ENCODE assay signal across 24 mouse cellular contexts in genomic region chr5:52365930-52366329, GRCm38 (mm10). TPM values are rescaled to one million over a fixed set of nuclear protein-coding genes. Genes with fewer than 3 reads are reported as not detected.
A peak's percentile ranks its signal among the peaks of the same experiment; 100 is the strongest.
DNase-seq lines count a peak whose midpoint lies in the region; TF ChIP-seq lines count a peak whose summit lies in the region.
"Had no signal": no experiment of that assay in that cellular context is flagged by ENCODE, and none has a peak within 500 bp of the region (broad histone marks: within the 10 kb centered on the region; RNA-seq: fewer than 3 reads in every experiment).

No protein-coding gene starts in this region.

- TF ChIP-seq CTCF in lung, adult 2 months (IDR thresholded peaks at IDR 0.05; ENCODE audit: insufficient read depth, low read length) = no peak
- no peak for TF ChIP-seq CTCF in cortical plate, adult 2 months (IDR thresholded peaks at IDR 0.05; ENCODE audit: extremely low read depth, insufficient read depth, low read length)

- no peak for TF ChIP-seq POLR2A in lung, adult 2 months (IDR thresholded peaks at IDR 0.05; ENCODE audit: borderline replicate concordance, extremely low read depth, low read depth, low read length)
- no peak for TF ChIP-seq POLR2A in cortical plate, adult 2 months (IDR thresholded peaks at IDR 0.05; ENCODE audit: extremely low read depth, insufficient read depth, low read length)

- DNase-seq in layer of hippocampus, adult 18-20 months (ENCODE audit: low spot score in 2 of 2) = peak; percentile 22 to 75
- no peak for DNase-seq in layer of hippocampus, postnatal 25 days (ENCODE audit: extremely low spot score in 1 of 2, low spot score in 1 of 2)
- DNase-seq in lung, postnatal 36 days = peak; percentile 47
- DNase-seq in lung, adult 2 months = no peak
- no peak for DNase-seq in urinary bladder, postnatal 36 days (ENCODE audit: low spot score in 2 of 2)
- no peak for DNase-seq in kidney, postnatal 14 days
- DNase-seq: cerebellum, adult 2 months; cerebellum, postnatal 25 days; embryo, embryonic 11 days; heart, postnatal 10 days; kidney, postnatal 4 days; left cerebral cortex, postnatal 4 days; midbrain, embryonic 14.5 days; right cerebral cortex, postnatal 25 days; thymus, postnatal 14 days had no signal

- WGBS in lung, adult 2 months = 78% methylated on average over 5 of the region's 5 CpGs

- H3K4me1 ChIP-seq in lung, adult 2 months (ENCODE audit: control insufficient read depth, insufficient read depth, low read length) = peaks cover 5% of the 10 kb centered on the region; the same call in 1 of the 2 replicates
- no peaks in the 10 kb centered on the region; the same call in none of the 2 replicates for H3K4me1 ChIP-seq in cortical plate, adult 2 months (ENCODE audit: control insufficient read depth, insufficient read depth, low read length)
- H3K4me1 ChIP-seq: forebrain, embryonic 13.5 days; liver, embryonic 15.5 days had no signal

- H3K27ac ChIP-seq in cortical plate, adult 2 months (ENCODE audit: insufficient read depth, low read length) = peak overlapping the region; percentile 1; the same call in 1 of the 2 replicates
- H3K27ac ChIP-seq: embryonic facial prominence, embryonic 13.5 days; forebrain, embryonic 13.5 days; kidney, embryonic 15.5 days; limb, embryonic 15.5 days; liver, embryonic 15.5 days; neural tube, embryonic 12.5 days had no signal

- H3K4me3 ChIP-seq in lung, adult 2 months (replicated peaks; ENCODE audit: extremely low read depth, low read depth, low read length) = no peak overlapping the region
- no peak overlapping the region for H3K4me3 ChIP-seq in cortical plate, adult 2 months (ENCODE audit: insufficient read depth, low read length)
- H3K4me3 ChIP-seq: embryonic facial prominence, embryonic 13.5 days; forebrain, embryonic 13.5 days; heart, embryonic 12.5 days; kidney, embryonic 15.5 days; limb, embryonic 15.5 days; liver, embryonic 15.5 days; neural tube, embryonic 12.5 days had no signal

RNA-seq across cellular contexts. Expression of gene Sod3, which starts 2.3 kb away (rescaled TPM):
- 1 to 10 TPM; 4.7 to 5.9 TPM for total RNA-seq in layer of hippocampus, adult 18-20 months (2021)
- total RNA-seq in layer of hippocampus, postnatal 25 days (2021) = 1 to 10 TPM; 6.1 to 6.3 TPM
- polyA plus RNA-seq in lung, adult 2 months (2012; rRNA removed) = 293 and 326 TPM in 2 replicates
- polyA plus RNA-seq in cortical plate, adult 2 months (2012; rRNA removed) = 10.8 and 12.2 TPM in 2 replicates
- total RNA-seq: granulocyte monocyte progenitor cell, adult 5-6 weeks had no signal

Comparison
In these comparisons a context has a peak if more than half of its experiments do, and no peak if none do; other contexts are left out.
1. DNase-seq: peak in layer of hippocampus, adult 18-20 months (2 of 2) and lung, postnatal 36 days (single experiment); none in layer of hippocampus, postnatal 25 days (0 of 2), lung, adult 2 months (single experiment), urinary bladder, postnatal 36 days (0 of 2) and kidney, postnatal 14 days (single experiment).